Mouse (Mus musculus) neural tube, embryonic 14.5 days (tissue): ENCODE measurements at regions not wholly inside any gene's neighbourhood (a gene's known extent, or its start where the extent isn't known, plus 50 kb on each side); places are given as distances from the start of the nearest gene placed in this dataset.

Experiments used
- ATAC-seq: fragments of 200-750 bp; cut with Nextera tagmentation; 2 replicates; pipeline ENCODE4 v1.8.0; 2017; ENCODE audit warnings: low read depth, mild to moderate bottlenecking, moderate TSS enrichment, moderate library complexity
- H3K27ac ChIP-seq: fragments of 300-500 bp; sonication (generic); 2 replicates; pipeline ENCODE4 v1.5.1; 2014; ENCODE audit warnings: low read depth, mild to moderate bottlenecking, control low read depth, low read length, moderate library complexity, mixed read lengths
- H3K27me3 ChIP-seq: fragments of 300-500 bp; sonication (generic); 2 replicates; pipeline ENCODE4 v1.6.1; 2014; ENCODE audit warnings: low read length; ENCODE audit not compliant: control insufficient read depth, insufficient read depth
- H3K36me3 ChIP-seq: fragments of 300-500 bp; sonication (generic); 2 replicates; pipeline ENCODE4 v1.6.1; 2014; ENCODE audit warnings: low read length, mixed read lengths; ENCODE audit not compliant: control insufficient read depth, insufficient read depth
- H3K4me1 ChIP-seq: fragments of 300-500 bp; sonication (generic); 2 replicates; pipeline ENCODE4 v1.6.1; 2014; ENCODE audit warnings: low read length; ENCODE audit not compliant: control insufficient read depth, insufficient read depth
- H3K4me2 ChIP-seq: fragments of 300-500 bp; sonication (generic); 2 replicates; pipeline ENCODE4 v1.6.1; 2014; ENCODE audit warnings: mild to moderate bottlenecking, low read depth, low read length, control low read depth
- H3K4me3 ChIP-seq: fragments of 300-500 bp; sonication (generic); 2 replicates; pipeline ENCODE4 v1.5.1; 2014; ENCODE audit warnings: low read depth, low read length, control low read depth, mixed read lengths
- H3K9ac ChIP-seq: fragments of 300-500 bp; sonication (generic); replicated peaks from 2 replicates; pipeline ENCODE4 v1.6.1; 2014; ENCODE audit warnings: low read depth, mild to moderate bottlenecking, control low read depth, low read length, mixed read lengths
- H3K9me3 ChIP-seq: fragments of 300-500 bp; sonication (generic); 2 replicates; pipeline ENCODE4 v1.6.1; 2016; ENCODE audit warnings: low read length; ENCODE audit not compliant: control insufficient read depth
- WGBS: fragments of 180-500 bp; shearing (Covaris S2); extraction: QIAGEN DNeasy Blood & Tissue Kit; methylation state at CpG from one replicate; pipeline ENCODE4 v1.1.7; 2014; 5-methylcytosine and 5-hydroxymethylcytosine counted together

DNA sequence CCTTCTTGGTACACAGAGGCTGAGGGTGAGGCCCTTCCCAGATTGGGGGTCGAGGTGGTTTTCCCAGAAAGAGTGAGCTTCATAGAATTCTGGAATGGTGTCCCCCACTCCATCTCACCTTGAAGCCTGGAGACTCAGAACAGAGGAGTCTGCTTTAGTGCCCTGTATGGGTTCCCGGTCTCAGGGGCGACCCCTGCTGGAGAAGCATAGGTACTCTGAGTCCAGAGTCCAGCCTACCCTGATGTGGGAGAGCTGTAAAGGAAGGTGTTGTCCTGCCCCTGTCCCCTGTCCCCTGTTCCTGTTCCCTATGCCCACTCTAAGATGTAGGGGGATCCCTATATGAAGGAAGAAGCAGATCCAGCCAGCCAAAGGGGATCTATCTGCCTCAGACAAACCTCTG lies 111.9 kb downstream of the Olfm1 start:
- ATAC-seq = no peak
- Histone ChIP-seq H3K27me3 (no peaks in the 10 kb centered on the region), H3K9me3 (no peaks in the 10 kb centered on the region), H3K4me1 (no peaks in the 10 kb centered on the region), H3K27ac (no peak overlapping the region), H3K4me2 (no peak overlapping the region), H3K9ac (no peak overlapping the region), H3K4me3 (no peak overlapping the region), H3K36me3 (no peaks in the 10 kb centered on the region)
- 6% methylated on average over 3 of the region's 3 CpGs for WGBS

DNA sequence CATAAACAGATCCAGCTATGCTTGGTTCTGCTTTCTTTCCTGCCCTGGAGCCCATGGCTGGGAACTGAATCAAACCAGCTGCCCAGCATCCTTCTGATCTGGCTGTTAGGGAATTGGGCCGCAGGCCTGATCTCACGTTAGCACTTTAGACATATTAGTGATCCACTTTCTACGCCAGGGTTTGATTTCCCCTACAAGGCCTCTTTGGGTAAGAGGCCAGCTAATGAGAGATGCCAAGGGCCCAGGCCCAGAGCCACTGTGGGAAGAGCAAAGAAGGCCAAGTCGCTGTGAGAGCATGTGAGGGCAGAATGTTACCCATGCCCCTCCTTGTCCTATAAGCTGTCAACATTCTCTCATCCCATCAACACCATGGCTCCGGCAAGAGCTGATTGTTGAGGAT lies 116.3 kb downstream of the Olfm1 start:
- 93% methylated on average over 5 of the region's 5 CpGs for WGBS
- Histone ChIP-seq H3K27ac (no peak overlapping the region), H3K4me3 (no peak overlapping the region), H3K4me2 (no peak overlapping the region), H3K4me1 (no peaks in the 10 kb centered on the region), H3K36me3 (no peaks in the 10 kb centered on the region), H3K27me3 (no peaks in the 10 kb centered on the region), H3K9me3 (no peaks in the 10 kb centered on the region), H3K9ac (no peak overlapping the region)
- ATAC-seq = no peak

DNA sequence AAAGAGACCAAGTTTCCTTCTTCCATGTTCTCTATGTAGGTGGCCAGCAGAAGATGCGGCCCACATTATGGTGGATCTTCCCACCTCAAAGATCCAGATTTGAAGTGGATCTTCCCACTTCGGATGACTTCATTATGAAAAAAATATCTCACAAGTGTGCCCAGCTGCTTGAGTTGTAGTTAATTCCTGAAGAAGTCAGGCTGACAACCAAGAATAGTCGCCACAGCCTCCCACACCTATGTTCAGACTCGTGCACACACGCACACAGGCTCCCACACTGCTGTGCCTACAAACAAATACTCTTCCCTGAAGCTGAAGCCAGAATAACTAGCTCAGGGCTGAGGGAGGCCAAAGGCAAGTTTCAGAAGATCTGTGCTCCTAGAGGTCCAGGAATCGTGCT lies 119.4 kb downstream of the Olfm1 start:
- Histone ChIP-seq H3K4me1 (no peaks in the 10 kb centered on the region), H3K36me3 (no peaks in the 10 kb centered on the region), H3K4me2 (no peak overlapping the region), H3K9ac (no peak overlapping the region), H3K27ac (no peak overlapping the region), H3K4me3 (no peak overlapping the region), H3K27me3 (no peaks in the 10 kb centered on the region), H3K9me3 (no peaks in the 10 kb centered on the region)
- 92% methylated on average over 6 of the region's 6 CpGs for WGBS
- ATAC-seq = no peak

DNA sequence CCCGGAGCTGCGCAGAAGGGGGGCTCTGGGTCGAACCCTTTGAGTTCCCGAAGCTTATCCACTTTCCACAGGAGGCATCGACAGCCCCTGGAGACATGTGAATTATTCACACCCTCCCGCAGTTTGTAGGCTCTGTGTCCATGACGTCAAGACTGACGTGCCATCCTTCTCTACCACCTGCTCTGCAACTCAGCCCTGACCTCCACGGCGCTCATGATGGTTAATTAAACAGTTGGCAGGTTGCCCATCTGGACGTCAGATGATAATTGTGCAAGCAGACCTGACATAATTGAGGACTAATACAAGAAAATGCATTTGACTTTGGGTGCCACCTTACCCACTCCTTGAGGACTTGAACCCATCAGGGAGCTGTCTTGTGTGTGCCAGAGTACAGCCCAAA lies 121.1 kb upstream of the Ppp1r26 start:
- H3K4me3 ChIP-seq = no peak overlapping the region
- no peak overlapping the region for H3K4me2 ChIP-seq
- no peaks in the 10 kb centered on the region for H3K9me3 ChIP-seq
- 53% methylated on average over 11 of the region's 11 CpGs for WGBS
- no peaks in the 10 kb centered on the region for H3K4me1 ChIP-seq
- no peak overlapping the region for H3K9ac ChIP-seq
- no peaks in the 10 kb centered on the region for H3K36me3 ChIP-seq
- H3K27me3 ChIP-seq = no peaks in the 10 kb centered on the region
- no peak for ATAC-seq
- no peak overlapping the region for H3K27ac ChIP-seq

DNA sequence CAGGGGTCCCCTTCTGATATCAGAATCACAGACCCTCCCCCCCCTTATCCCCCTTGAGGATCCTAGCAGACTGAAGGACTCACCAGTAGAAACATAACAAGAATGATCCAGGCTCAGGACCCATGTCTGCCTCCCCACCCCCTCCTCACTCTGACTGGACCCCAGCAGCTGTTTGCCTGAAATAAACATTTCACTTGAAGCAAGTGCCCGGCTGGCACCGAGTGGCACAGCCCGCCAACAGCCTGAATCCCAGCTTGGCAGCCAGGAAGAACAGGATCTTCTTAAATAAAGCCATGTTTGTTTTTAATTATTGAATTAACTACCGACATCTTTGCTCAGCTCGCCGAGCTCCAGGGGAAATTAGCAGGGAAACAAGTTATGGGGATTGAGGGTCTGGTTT lies 120.5 kb upstream of the Ppp1r26 start:
- Histone ChIP-seq H3K9ac (no peak overlapping the region), H3K9me3 (no peaks in the 10 kb centered on the region), H3K4me1 (no peaks in the 10 kb centered on the region), H3K27ac (no peak overlapping the region), H3K36me3 (no peaks in the 10 kb centered on the region), H3K4me3 (no peak overlapping the region), H3K4me2 (no peak overlapping the region), H3K27me3 (no peaks in the 10 kb centered on the region)
- 75% methylated on average over 6 of the region's 6 CpGs for WGBS
- ATAC-seq = no peak

DNA sequence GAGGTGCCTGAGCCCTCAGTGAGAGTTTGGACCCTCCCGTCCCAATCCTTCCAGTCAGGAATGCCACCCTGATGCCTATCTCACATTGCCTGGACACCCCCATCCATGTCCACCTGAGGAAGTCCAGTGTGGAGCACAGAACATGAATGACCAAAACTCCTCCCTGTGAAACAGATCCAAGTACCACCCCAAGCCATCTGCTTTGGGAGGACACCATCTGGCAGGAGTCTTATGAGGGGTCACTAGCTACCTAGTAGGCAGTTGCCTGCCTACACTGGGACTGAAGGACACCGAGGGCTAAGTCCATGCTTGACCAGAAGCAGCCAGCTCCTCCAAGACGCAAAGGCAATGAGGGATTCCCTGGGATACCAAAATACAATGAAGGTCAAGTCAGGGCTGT lies 119.9 kb upstream of the Ppp1r26 start:
- Histone ChIP-seq H3K9ac (no peak overlapping the region), H3K27me3 (no peaks in the 10 kb centered on the region), H3K4me2 (no peak overlapping the region), H3K27ac (no peak overlapping the region), H3K36me3 (no peaks in the 10 kb centered on the region), H3K4me1 (no peaks in the 10 kb centered on the region), H3K9me3 (no peaks in the 10 kb centered on the region), H3K4me3 (no peak overlapping the region)
- no peak for ATAC-seq
- WGBS = 94% methylated on average over 3 of the region's 3 CpGs

DNA sequence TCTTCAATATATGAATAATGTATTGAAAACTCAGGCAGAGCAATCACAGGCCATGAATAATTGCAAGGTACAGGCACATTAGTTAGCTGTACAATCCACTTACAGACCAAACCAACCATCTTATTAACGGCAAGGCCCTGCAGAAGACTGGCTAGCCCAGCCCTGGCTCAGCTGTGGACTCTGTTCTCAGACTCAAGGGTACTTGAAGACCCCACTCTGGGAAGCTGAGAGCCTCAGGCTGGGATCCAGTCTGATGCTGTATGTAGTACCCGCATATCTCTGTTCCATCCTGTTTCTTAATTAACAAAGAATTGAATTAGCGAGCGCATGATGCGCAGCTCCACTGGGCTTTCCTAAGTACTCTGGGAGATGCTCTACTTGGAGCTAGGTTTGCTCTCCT lies 117.5 kb upstream of the Ppp1r26 start:
- no peak overlapping the region for H3K4me2 ChIP-seq
- H3K27me3 ChIP-seq = no peaks in the 10 kb centered on the region
- no peaks in the 10 kb centered on the region for H3K4me1 ChIP-seq
- H3K9ac ChIP-seq = no peak overlapping the region
- H3K4me3 ChIP-seq = no peak overlapping the region
- WGBS = 70% methylated on average over 5 of the region's 5 CpGs
- H3K27ac ChIP-seq = no peak overlapping the region
- ATAC-seq = no peak
- H3K9me3 ChIP-seq = no peaks in the 10 kb centered on the region
- no peaks in the 10 kb centered on the region for H3K36me3 ChIP-seq

DNA sequence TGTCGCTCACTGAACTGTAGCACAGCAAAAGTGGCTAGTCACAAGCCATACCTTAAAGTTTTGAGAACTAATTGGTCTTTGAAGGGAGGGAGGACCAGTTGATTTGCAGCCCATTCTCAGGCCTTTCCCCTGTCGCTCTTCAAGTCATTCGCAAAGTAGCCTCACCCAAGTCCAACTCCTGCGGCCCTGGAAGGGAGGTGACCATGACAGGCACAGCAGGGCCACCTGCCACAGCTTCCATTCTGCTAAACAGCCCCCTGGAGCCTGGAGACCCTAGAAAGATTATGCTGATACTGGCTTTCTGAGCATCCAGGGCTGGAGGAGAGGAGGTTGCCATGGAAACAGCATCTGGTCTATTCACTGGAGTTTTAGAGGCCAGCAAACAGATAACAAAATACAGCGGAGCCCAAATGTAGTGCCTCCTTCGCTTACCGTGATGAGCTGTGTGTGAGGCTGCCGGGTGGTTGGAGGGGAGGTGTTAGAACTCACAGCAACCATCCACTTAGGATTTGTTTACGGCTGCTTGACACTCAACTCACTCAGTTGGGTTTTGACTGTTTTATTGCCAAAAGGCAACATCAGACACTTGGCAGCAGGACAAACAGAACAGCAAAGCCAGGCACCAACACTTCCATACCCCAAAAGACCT lies 111.3 kb upstream of the Ppp1r26 start:
- peak; percentile 49 for ATAC-seq
- Histone ChIP-seq H3K4me1 (peaks cover 8% of the 10 kb centered on the region), H3K27ac (no peak overlapping the region), H3K4me3 (no peak overlapping the region), H3K36me3 (no peaks in the 10 kb centered on the region), H3K27me3 (no peaks in the 10 kb centered on the region), H3K9me3 (no peaks in the 10 kb centered on the region), H3K4me2 (no peak overlapping the region), H3K9ac (no peak overlapping the region)
- 34% methylated on average over 9 of the region's 9 CpGs for WGBS

DNA sequence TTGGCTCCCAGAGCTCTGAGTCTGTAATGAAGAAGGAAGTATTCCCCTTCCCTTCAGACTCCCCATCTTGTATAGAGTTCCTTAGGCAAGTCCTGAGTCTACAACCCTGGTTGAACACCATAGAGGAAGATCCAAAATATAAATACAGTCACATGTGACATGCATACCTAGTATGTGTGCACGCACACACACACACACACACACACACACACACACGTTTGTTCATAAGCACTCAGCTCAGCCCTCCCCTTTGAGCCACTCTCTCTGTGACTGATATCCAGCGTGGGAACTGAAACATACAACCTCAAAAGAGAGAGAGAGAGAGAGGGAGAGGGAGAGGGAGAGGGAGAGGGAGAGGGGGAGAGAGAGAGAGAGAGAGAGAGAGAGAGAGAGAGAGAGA lies 110.8 kb upstream of the Ppp1r26 start:
- Histone ChIP-seq H3K4me3 (no peak overlapping the region), H3K9me3 (no peaks in the 10 kb centered on the region), H3K36me3 (no peaks in the 10 kb centered on the region), H3K4me1 (peaks cover 8% of the 10 kb centered on the region), H3K27me3 (no peaks in the 10 kb centered on the region), H3K27ac (no peak overlapping the region), H3K9ac (no peak overlapping the region), H3K4me2 (no peak overlapping the region)
- 47% methylated on average over 3 of the region's 3 CpGs for WGBS
- no peak for ATAC-seq
